ENCODE assay signal across 20 mouse cellular contexts in the genomic region with DNA sequence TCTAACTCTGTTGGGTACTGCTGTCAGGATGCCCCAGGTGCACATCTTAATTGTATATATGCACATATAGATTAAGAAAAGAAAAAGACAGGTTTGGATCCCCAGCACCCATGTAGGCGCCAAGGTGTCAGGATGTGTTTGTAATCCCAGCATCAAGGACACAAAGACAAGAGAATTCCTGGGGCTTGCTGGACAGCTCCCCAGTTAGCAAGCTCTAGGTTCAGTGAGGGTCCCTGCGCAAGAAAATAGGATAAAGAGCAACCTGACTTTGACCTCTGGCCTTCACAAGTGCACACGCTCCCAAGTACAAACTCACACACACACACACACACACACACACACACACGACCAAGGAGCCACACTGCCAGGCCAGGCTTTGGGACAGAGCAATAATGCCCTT.
"Had no signal": no experiment of that assay in that cellular context is flagged by ENCODE, and none has a peak within 500 bp of the region (broad histone marks: within the 10 kb centered on the region; RNA-seq: fewer than 3 reads in every experiment).

No protein-coding gene starts in this region.

- H3K36me3 ChIP-seq: lung, embryonic 15.5 days; midbrain, embryonic 12.5 days; neural tube, embryonic 13.5 days; neural tube, embryonic 15.5 days; stomach, embryonic 15.5 days had no signal

- H3K27me3 ChIP-seq: lung, embryonic 15.5 days; megakaryocyte, embryonic 14.5 days; midbrain, embryonic 12.5 days; neural tube, embryonic 13.5 days; neural tube, embryonic 15.5 days; stomach, embryonic 15.5 days had no signal

- H3K9me3 ChIP-seq: lung, embryonic 15.5 days; megakaryocyte, embryonic 14.5 days; midbrain, embryonic 12.5 days; neural tube, embryonic 13.5 days; neural tube, embryonic 15.5 days; stomach, embryonic 15.5 days had no signal

- H3K4me1 ChIP-seq: lung, embryonic 15.5 days; megakaryocyte, embryonic 14.5 days; midbrain, embryonic 12.5 days; neural tube, embryonic 13.5 days; stomach, embryonic 15.5 days had no signal

- H3K27ac ChIP-seq: lung, embryonic 15.5 days; macrophage; midbrain, embryonic 12.5 days; neural tube, embryonic 13.5 days; neural tube, embryonic 15.5 days; stomach, embryonic 15.5 days; stomach, postnatal 0 days had no signal

- H3K9ac ChIP-seq: liver, postnatal 0 days; lung, embryonic 15.5 days; midbrain, embryonic 12.5 days; neural tube, embryonic 13.5 days; neural tube, embryonic 15.5 days; stomach, embryonic 15.5 days had no signal

- DNase-seq: liver, postnatal 0 days; lung, adult 2 months; lung, postnatal 14 days; lung, postnatal 36 days; midbrain, embryonic 14.5 days; retina, postnatal 1 day; right cerebral cortex, adult 18-20 months; right cerebral cortex, postnatal 25 days; thymus, adult 2 months; thymus, postnatal 25 days; thymus, postnatal 4 days had no signal

- H3K4me3 ChIP-seq: lung, embryonic 15.5 days; megakaryocyte, embryonic 14.5 days; midbrain, embryonic 12.5 days; myocyte; neural tube, embryonic 13.5 days; neural tube, embryonic 15.5 days; stomach, embryonic 15.5 days had no signal
